Mouse (Mus musculus): ENCODE data around the gene Nlgn3. TPM values are rescaled to one million over a fixed set of nuclear protein-coding genes. Genes with fewer than 3 reads are reported as not detected.
"Not testable (repeated sequence)": the region's sequence is repeated elsewhere in the genome, so short reads cannot be mapped to it uniquely, and the experiment has no call there.

The Nlgn3 gene
- polyA plus RNA-seq, 1 experiment from 2014 or later, result 53.6 TPM

DNA sequence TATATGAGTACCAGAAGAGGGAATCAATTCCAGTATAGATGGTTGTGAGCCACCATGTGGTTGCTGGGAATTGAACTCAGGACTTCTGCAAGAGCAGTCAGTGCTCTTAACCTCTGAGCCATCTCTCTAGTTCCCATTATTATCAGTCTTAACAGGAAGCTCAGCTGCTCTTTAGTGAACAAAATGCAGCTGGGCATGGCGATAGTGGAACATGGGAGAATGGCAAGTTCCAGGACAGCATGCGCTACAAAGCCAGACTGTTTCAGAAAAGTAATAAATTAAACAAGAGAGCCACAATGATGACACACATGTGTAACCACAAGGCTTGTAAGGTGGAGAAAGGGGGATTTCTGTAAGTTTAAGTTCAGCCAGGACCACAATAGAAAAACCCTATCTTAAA is 46.5 kb downstream of the Nlgn3 start:
- Histone ChIP-seq H3K4me3 (no peak overlapping the region), H3K4me2 (replicated peaks) (no peak overlapping the region), H3K9ac (replicated peaks) (no peak overlapping the region), H3K9me3 (no peaks in the 10 kb centered on the region), H3K27me3 (no peaks in the 10 kb centered on the region), H3K36me3 (no peaks in the 10 kb centered on the region), H3K4me1 (no peaks in the 10 kb centered on the region), H3K27ac (replicated peaks) (no peak overlapping the region)
- WGBS, result 92% methylated on average over 2 of the region's 2 CpGs
- ATAC-seq (replicated peaks), result no peak

DNA sequence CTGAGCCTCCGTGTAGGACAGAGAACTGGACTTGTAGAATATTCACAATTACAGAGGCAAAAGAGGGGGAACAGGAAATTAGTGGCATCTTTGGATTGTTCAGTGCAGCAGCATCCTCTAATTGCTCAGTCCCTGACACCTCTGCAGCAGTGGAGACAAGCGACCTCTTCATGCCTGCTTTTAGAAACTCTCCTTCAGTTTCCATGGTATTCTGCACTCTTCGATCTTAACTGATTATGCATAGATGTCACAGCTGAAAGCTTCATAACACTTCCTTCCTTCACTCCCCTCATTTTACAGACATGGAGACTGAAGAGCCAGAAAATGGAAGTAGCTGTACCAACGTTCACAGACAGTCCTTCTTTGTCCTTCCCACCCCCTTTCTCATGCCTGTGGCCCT is 47.5 kb downstream of the Nlgn3 start:
- Histone ChIP-seq H3K4me3 (no peak overlapping the region), H3K4me2 (replicated peaks) (no peak overlapping the region), H3K9ac (replicated peaks) (no peak overlapping the region), H3K4me1 (no peaks in the 10 kb centered on the region), H3K27me3 (no peaks in the 10 kb centered on the region), H3K9me3 (no peaks in the 10 kb centered on the region), H3K36me3 (no peaks in the 10 kb centered on the region), H3K27ac (replicated peaks) (peak overlapping the region; percentile 31; the same call in 1 of the 2 replicates)
- ATAC-seq (replicated peaks), result no peak; the same call in 1 of the 2 replicates
- 67% methylated on average over 4 of the region's 4 CpGs for WGBS

DNA sequence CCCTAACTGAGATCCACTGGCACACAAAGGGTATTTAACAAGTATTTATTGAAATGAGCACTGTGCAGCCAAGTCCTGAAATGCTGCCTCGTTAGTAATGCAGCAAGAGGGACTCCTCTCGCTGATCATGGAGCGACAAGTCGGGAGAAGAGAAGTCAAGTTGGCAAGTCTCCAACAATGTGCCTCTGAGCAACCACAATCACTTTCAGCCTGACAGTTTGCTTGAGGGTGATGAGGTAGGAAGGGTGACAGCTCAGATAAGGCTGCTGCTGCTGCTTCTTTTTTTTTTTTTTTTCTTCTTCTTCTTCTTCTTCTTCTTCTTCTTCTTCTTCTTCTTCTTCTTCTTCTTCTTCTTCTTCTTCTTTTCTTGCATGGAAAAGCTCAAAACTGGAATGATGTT is 52.2 kb downstream of the Nlgn3 start:
- H3K27ac ChIP-seq (replicated peaks), result no peak overlapping the region
- ATAC-seq (replicated peaks), result peak; percentile 48; the same call in 1 of the 2 replicates
- 21% methylated on average over 4 of the region's 4 CpGs for WGBS

DNA sequence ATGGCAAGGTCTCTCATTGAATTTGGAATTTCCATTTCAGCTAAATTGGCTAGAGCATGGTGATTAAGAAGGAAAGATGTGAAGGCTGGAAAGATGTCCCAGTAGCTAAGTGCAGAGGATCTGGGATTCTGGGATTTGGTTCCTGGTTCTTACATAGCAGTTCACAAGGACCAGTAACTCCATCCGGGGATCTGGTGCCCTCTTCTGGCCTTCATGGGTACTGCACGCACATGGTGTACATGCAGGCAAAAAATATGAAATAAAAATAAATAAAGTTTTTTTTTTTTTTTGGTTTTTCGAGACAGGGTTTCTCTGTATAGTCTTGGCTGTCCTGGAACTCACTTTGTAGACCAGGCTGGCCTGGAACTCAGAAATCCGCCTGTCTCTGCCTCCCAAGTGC is 59.9 kb downstream of the Nlgn3 start:
- not testable (repeated sequence) for H3K4me2 ChIP-seq (replicated peaks); ATAC-seq (replicated peaks); H3K27ac ChIP-seq (replicated peaks); H3K36me3 ChIP-seq; H3K4me3 ChIP-seq; H3K9ac ChIP-seq (replicated peaks); H3K9me3 ChIP-seq; H3K4me1 ChIP-seq; H3K27me3 ChIP-seq
- WGBS, result 61% methylated on average over 4 of the region's 4 CpGs

More for the DNA sequence above, 52.2 kb downstream of the Nlgn3 start:
- H3K4me1 ChIP-seq, result no peaks in the 10 kb centered on the region
- no peaks in the 10 kb centered on the region for H3K27me3 ChIP-seq
- H3K4me3 ChIP-seq, result no peak overlapping the region
- H3K9ac ChIP-seq (replicated peaks), result no peak overlapping the region
- no peak overlapping the region for H3K4me2 ChIP-seq (replicated peaks)
- H3K9me3 ChIP-seq, result no peaks in the 10 kb centered on the region
- H3K36me3 ChIP-seq, result no peaks in the 10 kb centered on the region

DNA sequence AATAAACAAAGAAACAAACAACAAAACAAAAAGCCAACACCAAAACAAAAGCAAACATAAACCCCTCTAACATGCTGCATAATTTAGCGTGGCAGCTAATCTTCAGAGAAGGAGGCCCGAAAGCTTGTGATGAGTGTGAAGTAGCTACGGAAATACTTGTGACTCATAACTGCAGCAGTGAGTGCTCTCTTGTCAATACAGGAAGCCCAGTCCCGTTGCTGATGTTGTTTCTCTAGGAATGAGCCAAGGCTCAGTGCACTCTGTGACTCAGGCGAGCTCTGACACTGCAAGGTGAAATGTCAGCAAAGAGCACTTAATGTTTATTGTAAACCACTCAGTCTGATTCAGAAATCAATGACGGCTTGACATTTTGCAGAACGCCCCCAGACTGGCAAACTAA is 70.0 kb downstream of the Nlgn3 start:
- H3K9me3 ChIP-seq, result no peaks in the 10 kb centered on the region
- ATAC-seq (replicated peaks), result no peak
- 75% methylated on average over 7 of the region's 7 CpGs for WGBS
- no peak overlapping the region for H3K9ac ChIP-seq (replicated peaks)
- no peak overlapping the region for H3K4me2 ChIP-seq (replicated peaks)
- H3K27me3 ChIP-seq, result no peaks in the 10 kb centered on the region
- H3K4me1 ChIP-seq, result no peaks in the 10 kb centered on the region
- no peak overlapping the region for H3K4me3 ChIP-seq
- no peaks in the 10 kb centered on the region for H3K36me3 ChIP-seq
- no peak overlapping the region for H3K27ac ChIP-seq (replicated peaks)

DNA sequence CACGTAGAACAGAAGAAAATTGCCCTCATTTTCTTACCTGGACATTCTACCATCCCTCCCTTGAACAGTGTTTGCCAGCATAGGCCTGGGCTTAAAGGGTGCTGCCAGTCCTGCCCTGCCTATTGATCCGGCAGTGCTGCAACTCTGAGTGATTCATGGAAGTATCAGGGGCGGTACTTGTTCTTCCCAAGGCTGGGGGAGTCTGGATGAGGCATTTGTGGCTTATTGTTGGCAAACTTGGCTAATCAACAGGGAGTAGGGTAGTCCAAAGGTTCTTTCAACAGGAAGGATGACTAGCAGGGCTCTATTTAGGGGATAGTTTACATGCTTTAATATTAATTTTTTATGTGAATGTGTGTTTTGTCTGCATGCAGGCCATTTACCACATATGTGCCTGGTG is 71.6 kb downstream of the Nlgn3 start:
- H3K9ac ChIP-seq (replicated peaks), result no peak overlapping the region
- H3K4me2 ChIP-seq (replicated peaks), result no peak overlapping the region
- H3K4me1 ChIP-seq, result no peaks in the 10 kb centered on the region
- no peak overlapping the region for H3K27ac ChIP-seq (replicated peaks)
- ATAC-seq (replicated peaks), result no peak
- H3K9me3 ChIP-seq, result no peaks in the 10 kb centered on the region
- H3K27me3 ChIP-seq, result no peaks in the 10 kb centered on the region
- no peak overlapping the region for H3K4me3 ChIP-seq
- WGBS, result 70% methylated on average over 3 of the region's 3 CpGs
- H3K36me3 ChIP-seq, result no peaks in the 10 kb centered on the region

DNA sequence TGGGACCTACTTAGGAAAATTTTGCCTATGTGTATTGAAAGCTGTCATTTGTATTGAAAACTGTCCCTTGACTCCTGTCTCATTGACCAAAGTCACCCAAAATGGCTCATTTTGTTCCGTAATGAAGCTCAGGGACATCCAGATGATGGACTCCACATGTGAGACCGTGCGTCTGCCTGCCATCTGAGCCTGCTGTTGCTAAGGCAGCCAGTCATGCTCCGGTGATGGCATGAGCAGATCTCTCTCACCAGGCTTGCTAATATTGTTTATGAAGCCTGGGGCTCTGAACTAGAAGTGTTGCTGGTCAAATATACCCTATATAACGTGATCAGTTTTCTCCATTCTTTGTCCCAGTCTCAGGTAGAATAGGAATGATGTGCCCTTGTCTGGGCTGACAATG is 74.0 kb downstream of the Nlgn3 start:
- Histone ChIP-seq H3K36me3 (no peaks in the 10 kb centered on the region), H3K27ac (replicated peaks) (no peak overlapping the region), H3K9me3 (no peaks in the 10 kb centered on the region), H3K4me2 (replicated peaks) (no peak overlapping the region), H3K9ac (replicated peaks) (no peak overlapping the region), H3K4me3 (no peak overlapping the region), H3K4me1 (no peaks in the 10 kb centered on the region), H3K27me3 (no peaks in the 10 kb centered on the region)
- no peak for ATAC-seq (replicated peaks)
- WGBS, result 75% methylated on average over 5 of the region's 5 CpGs

Other genes starting within 250 kb of the Nlgn3 start
- not detected in 2 replicates for gene Tex11, start 239.5 kb upstream of the Nlgn3 start, polyA plus RNA-seq (2015; fragmentation: Nextera tagmentation; extraction: Ambion mirVana)
- gene Slc7a3, start 213.1 kb upstream of the Nlgn3 start, polyA plus RNA-seq (2015; fragmentation: Nextera tagmentation; extraction: Ambion mirVana), result 1.5 and 2.2 TPM in 2 replicates
- gene Snx12, start 76.6 kb upstream of the Nlgn3 start, polyA plus RNA-seq (2015; fragmentation: Nextera tagmentation; extraction: Ambion mirVana), result 42.9 and 48.8 TPM in 2 replicates
- gene Foxo4, start 44.6 kb upstream of the Nlgn3 start, polyA plus RNA-seq (2015; fragmentation: Nextera tagmentation; extraction: Ambion mirVana), result 1.1 and 1.2 TPM in 2 replicates
- not detected in 2 replicates for gene Gm614, start 35.2 kb upstream of the Nlgn3 start, polyA plus RNA-seq (2015; fragmentation: Nextera tagmentation; extraction: Ambion mirVana)
- gene Il2rg, start 30.9 kb upstream of the Nlgn3 start, polyA plus RNA-seq (2015; fragmentation: Nextera tagmentation; extraction: Ambion mirVana), result 4.3 and 7.1 TPM in 2 replicates
- not detected in 2 replicates for gene Gm20489, start 30.1 kb upstream of the Nlgn3 start, polyA plus RNA-seq (2015; fragmentation: Nextera tagmentation; extraction: Ambion mirVana)
- gene Med12, start 25.1 kb upstream of the Nlgn3 start, polyA plus RNA-seq (2015; fragmentation: Nextera tagmentation; extraction: Ambion mirVana), result 21.6 and 28.6 TPM in 2 replicates
- 0.29 and 0.60 TPM in 2 replicates for gene Gjb1, start 77.2 kb downstream of the Nlgn3 start, polyA plus RNA-seq (2015; fragmentation: Nextera tagmentation; extraction: Ambion mirVana)
- 61.9 and 63.1 TPM in 2 replicates for gene Zmym3, start 121.7 kb downstream of the Nlgn3 start, polyA plus RNA-seq (2015; fragmentation: Nextera tagmentation; extraction: Ambion mirVana)
- 459 and 484 TPM in 2 replicates for gene Nono, start 130.2 kb downstream of the Nlgn3 start, polyA plus RNA-seq (2015; fragmentation: Nextera tagmentation; extraction: Ambion mirVana)
- 1.8 and 2.6 TPM in 2 replicates for gene Itgb1bp2, start 149.9 kb downstream of the Nlgn3 start, polyA plus RNA-seq (2015; fragmentation: Nextera tagmentation; extraction: Ambion mirVana)
- gene Taf1, start 233.6 kb downstream of the Nlgn3 start, polyA plus RNA-seq (2015; fragmentation: Nextera tagmentation; extraction: Ambion mirVana), result 17.4 and 19.4 TPM in 2 replicates